Mouse (Mus musculus): ENCODE measurements around the gene Gabrg3.

The Gabrg3 gene

GRCm38 (mm10) chr7:57050906-57051635, 335.9 kb downstream of the Gabrg3 start:
- no peak for DNase-seq

DNA sequence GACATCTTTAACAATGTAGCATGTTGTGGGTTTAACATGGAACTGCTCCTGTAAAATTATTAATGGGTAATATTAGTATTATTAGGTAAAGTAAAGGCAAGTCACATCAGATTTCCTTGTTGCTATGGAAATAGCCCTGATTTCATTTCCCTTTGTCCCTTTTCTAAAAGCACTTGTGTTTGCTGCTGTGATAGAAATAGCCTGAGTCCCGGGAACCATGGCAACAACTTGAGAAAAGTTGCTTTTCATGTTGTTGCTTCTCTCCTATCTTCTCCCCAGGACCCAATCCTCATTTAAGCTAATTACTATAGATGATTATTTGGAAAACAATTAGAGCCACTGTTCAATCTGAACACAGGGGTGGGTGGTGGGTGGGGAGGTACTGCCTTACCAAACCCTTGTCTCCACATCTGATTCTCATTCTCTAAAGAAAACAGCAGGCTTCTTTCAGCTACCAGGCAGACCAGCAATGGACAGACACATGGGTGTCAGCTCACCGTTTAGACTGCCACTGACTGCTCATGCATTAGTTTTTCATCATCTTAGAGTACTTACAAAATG, 349.0 kb downstream of the Gabrg3 start:
- no peak for DNase-seq

DNA sequence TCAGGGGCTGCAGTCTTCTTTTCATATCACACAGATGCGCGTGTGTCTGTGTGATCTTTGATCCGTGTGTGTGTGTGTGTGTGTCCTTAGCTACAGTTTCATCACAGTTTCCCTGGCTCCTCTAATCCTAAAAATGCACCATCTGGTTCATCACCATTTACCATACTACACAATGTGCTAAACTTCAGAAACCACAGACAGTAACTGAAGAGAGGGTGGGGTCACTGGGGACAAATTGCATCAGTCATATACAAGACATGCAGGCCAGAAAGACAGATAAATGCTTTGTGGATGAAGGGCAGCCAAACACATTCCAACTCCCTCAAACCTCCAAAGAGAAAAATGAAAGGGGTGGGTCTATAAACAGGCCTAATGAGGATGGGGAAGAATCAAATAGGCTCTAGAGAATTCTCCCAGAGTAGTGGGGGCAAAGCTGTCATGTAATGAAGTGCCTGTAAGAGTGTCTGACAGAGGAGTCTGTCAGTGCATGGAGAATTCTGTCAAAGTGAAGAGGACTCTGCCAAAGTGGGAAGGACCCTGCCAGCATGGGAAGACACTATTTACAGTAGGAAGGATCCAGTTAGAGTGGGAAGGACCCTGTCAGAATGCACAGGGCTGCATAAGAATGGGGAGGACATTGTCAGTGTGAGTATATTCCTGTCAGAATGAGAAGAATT, 386.3 kb downstream of the Gabrg3 start:
- no peak for DNase-seq

- no peak for DNase-seq
Observed at GRCm38 (mm10) chr7:56997713-56998624, 389.0 kb downstream of the Gabrg3 start.

GRCm38 (mm10) chr7:56946398-56946797, 440.6 kb downstream of the Gabrg3 start:
- DNase-seq, result no peak

- DNase-seq, result no peak
Observed at GRCm38 (mm10) chr7:56941606-56942005, 445.4 kb downstream of the Gabrg3 start.

DNA sequence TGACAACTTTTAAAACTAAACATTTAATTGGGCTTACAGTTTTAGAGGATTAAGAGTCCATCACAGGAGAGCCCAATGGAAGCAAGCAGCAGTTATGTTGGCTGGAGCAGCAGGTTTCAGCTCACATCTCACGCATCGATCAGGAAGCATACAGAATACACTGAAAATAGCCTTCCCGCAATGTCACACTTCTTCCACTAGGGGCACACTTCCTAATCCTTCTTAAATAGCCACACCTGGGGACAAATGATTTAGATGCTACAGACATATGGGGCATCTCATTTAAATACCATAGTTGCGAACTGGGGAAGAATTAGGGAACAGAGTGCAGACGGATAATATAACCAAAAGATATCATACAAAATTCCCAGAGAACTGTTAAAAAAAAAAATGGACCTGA, 449.0 kb downstream of the Gabrg3 start:
- DNase-seq, result no peak

GRCm38 (mm10) chr7:56919499-56919898, 467.5 kb downstream of the Gabrg3 start:
- no peak for DNase-seq

DNA sequence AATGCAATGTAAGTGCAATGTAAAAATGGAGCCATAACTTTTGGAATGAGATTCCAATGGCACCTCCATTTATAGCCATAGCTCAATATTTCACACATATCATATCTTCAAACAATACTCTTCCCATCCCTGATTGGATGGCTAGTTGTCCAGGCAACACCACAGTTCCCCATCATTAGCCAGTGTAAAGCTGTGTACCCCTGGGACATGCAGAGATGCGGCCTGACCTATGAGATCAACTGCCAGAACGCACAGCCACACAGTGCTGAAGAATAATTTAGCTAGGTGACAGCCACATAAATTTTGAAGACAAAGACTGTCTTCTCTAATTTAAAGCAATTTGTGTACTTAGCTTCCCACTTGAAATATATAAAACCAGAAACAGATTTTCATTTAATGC, 472.1 kb downstream of the Gabrg3 start:
- no peak for DNase-seq

DNA sequence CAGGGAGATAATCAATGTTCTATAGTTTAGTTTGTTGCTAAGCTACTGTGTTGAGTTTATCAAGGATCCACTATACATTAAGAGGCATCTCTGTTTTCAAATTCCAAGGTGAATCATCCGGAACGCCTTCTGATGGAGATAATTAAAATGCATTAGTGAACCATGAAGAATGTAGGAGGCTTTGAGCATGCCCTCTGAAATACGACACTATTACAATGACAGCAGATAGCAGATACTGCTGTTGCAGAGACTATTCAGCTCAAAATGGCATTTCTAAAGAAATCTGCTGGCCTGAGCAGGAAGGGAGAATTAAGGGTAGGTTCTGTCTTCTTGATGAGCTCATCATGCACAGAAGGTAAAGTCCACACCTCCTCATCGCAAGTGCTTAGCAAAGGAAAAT, 487.2 kb downstream of the Gabrg3 start:
- no peak for DNase-seq

DNA sequence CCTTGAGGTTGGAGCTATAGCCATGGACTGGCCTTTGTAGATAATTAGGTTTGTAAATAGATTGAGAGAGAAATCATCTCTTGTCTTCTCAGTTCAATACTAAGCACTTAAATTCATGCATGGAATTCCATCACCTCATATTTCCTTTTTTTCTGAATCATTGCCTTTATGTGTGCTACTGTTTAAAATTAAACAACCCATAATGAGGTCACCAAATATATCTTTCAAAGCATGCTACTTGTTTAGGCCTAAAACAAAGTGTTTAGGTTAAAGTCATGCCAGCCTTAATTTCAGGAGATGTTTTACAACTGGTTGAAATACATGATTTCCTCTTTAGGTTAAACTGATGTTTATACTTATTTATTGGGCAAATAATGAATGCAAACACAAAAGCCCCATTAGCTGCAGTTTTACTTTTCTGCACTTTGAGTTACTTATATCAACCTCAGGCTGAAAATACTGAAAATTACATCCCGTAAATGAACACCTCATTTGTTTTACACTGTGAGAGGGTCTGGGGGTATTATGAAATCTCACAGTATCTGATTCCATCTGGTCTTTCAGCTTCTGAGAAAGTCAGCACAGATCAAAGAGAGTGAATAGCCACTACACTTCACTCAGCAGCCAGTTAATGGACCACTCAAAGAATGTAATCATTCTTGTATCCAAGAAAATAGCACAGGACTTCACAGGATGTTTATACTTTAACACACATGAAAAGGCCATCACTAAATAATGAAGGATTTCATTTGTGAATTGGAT, 519.5 kb downstream of the Gabrg3 start:
- no peak for DNase-seq

GRCm38 (mm10) chr7:56843565-56843964, 543.4 kb downstream of the Gabrg3 start:
- no peak for DNase-seq

DNA sequence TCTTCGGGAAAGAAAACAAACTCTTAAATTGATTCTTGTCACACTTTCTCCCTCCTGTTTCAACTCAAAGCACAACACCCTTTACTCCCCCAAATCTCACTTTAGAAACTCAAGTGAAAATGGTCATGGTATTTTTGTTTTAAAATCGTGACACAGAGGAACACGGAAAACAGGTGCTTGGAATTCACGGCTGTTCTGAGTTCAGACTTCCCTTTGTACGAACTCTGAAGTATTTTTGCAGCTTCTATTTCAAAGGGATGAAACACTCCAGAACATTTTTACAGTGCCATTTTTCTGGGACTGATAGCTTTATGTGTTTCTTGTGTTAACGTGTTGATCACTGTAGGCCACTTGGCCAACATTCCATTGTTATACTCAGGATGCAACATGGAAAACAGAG, 561.5 kb downstream of the Gabrg3 start:
- DNase-seq, result no peak

DNA sequence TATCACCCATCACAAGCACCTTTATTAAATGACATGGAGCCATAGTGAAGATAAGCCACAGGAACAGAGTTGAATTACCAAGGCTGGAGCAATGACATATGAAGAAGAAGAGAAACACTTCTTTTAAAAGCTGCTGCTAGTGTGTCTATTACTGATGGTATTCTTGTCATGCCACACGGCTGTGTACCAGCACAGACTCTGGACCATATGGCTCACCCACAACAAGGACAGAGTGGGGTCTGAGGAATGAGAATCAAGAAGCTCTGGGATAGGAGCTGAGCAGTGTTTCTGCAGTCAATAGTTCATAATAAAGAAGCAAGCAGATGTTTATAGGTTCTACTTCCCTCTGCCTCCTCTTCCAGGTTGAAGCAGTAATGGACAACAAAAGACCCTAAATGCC, 585.1 kb downstream of the Gabrg3 start:
- no peak for DNase-seq

DNA sequence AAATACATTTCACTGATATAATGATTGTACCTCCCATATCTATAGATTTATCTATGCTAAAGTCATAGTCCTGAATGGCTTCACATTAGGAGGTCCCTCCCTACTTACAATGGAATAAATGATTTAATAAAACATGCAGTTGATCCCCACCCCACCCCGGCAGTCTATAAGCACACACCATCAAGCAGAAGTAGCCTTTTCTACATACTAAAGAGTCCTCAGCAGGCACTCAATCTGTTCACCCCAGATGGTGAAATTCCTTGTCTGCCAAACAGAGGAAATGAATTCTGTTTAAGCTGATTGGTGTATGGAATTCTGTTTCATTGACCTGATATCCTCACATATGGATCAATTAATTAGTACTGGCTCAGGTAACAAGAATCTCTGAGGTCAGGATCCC, 607.9 kb downstream of the Gabrg3 start:
- no peak for DNase-seq

- DNase-seq, result no peak
Observed at GRCm38 (mm10) chr7:56768216-56768615, 618.8 kb downstream of the Gabrg3 start.

DNA sequence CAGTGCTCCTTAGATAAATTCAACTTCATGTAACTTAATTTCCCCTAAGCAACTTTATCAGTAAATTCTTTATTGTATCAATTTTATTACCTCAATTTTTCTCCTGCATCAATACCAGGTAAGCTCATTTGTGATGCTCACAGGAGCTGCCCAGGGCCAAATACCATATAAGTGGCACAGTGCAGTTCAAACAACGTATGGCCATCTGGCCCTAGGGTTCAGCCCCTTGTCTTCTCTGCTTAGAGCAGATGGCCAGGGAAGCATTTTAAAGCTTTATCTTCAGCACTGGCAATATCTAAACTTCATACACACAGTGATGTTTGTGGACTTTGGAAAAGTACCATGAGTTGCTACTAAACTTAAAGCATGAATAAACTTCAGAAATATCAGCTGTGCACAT, 619.2 kb downstream of the Gabrg3 start:
- DNase-seq, result no peak

DNA sequence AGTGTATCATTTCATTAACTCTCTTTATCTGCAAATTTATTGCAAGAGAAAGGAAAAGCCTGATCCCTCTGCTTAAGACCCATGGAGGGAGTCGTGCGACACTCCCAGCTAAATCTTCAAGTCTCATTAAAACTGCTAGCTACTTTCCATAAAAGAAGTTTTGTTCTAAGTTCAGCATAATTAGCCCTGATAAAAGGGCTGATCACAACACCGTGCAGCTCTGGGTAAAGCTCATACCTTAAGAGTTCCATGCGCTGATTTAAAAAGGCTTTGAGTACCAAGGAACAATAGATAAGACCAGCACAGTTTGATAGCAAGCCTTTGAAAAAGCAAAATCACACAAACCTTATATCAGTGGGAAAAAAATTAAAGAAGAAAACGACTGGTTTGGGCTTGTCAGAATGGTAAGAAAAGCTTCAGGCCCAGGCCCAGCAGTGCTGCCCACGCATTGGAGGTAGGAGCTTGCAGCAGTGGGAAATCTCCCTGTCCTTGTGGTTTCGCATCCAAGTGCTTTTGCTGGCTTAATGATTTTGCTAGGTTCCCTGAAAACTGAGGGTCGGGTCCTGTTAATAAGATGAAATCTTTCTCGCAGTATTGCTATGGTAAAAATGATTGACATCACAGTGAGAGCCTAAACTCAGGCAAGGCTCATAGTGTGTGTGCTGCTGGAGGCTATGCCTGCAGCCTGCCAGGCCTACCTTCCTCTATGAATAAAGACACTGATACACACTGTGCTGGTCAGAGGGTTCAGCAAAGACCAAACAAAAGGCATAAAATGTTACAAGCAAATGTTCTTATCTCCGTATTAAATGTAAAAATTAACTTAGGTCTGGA, 621.2 kb downstream of the Gabrg3 start:
- DNase-seq, result no peak

DNA sequence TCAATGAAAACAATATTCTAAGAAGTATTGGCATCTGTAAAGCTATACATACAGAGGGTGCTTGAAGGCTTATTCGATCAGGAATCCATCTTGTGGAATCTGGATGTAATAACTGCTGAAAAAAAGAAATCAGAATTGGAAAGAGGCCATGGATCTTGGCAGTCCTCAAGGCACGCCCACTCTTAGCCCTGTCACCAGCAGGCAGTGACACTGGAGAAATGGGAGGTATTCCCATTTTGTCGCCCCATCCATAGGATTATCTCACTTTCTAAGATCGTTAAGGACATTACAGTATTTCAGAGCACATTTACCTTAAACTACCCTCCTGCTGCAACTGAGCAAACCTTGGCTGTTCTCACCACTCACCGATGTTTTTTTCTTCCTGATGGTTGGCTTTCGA, 657.8 kb downstream of the Gabrg3 start:
- no peak for DNase-seq

Data from lung, postnatal 14 days (tissue).